Mouse (Mus musculus): Measurements from ENCODE around the gene Nsf. TPM values are rescaled to one million over a fixed set of nuclear protein-coding genes. Genes with fewer than 3 reads are reported as not detected.

The Nsf gene
- polyA plus RNA-seq, 1 experiment, result 37.5 TPM

DNA sequence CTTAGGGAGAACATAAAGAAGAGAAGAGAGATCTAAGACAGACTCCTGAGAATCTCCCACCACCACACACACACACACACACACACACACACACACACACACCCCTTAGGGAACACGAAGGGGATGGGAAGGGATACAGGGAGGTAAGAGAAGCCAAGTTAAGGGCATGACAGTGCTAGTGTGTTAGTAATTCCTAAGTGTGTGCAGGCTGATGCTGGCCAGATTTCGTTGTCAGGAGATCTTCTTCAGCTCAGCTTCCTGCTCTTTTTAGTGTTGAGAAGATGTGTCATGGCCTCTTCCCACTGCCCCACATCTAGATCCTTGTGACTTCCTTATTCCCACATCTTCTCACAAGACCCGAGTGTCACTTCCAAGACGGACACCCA lies 52.3 kb downstream of the Nsf start:
- no peak overlapping the region for H3K27ac ChIP-seq (ENCODE audit: insufficient read depth, low read length)
- no peak overlapping the region for H3K4me3 ChIP-seq (ENCODE audit: insufficient read depth, low read length)
- TF ChIP-seq POLR2A (IDR thresholded peaks at IDR 0.05; ENCODE audit: low read depth, low read length) (no peak), CTCF (IDR thresholded peaks at IDR 0.05; ENCODE audit: borderline replicate concordance, insufficient read depth, low read length) (no peak)
- H3K4me1 ChIP-seq (ENCODE audit: control insufficient read depth, insufficient read depth, low read length), result peaks cover 6% of the 10 kb centered on the region

DNA sequence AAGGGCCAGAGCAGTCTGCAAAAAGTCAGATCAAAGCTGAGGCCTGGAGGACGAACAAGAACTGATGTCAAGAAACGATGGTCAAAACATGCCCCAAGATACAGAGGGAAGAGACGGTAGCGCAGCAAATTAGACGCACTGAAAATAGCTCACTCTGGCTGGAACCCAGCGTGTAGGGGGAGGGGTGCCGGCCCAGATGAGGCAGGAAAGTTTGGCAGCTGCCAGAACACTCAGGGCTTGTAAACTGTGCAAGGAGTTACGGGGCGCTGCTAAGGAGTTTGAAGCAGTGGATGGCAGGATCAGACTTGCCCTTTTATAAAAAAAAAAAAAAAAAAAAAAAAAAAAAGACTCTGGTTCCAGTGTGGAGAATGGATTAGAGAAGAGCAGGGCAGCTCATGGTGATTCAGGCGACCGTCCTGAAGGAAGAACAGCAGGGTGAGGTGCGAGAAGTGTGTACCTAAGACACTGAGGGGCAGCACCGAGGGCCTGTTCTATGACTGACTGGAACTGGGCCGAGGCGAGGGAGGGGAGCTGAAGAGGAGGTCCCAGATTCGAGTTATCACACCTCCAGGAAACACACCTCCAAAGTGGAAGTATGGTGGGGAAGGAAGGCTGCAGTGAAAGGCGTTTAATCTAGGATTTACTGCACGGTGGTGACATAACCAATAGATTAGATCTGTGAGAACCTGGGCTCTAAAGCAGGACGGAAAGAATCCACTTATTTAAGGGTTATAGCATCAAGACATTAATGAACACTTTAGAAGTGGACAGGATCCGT lies 52.9 kb downstream of the Nsf start:
- no peak overlapping the region for H3K4me3 ChIP-seq (ENCODE audit: insufficient read depth, low read length)
- no peak overlapping the region for H3K27ac ChIP-seq (ENCODE audit: insufficient read depth, low read length)
- peaks cover 6% of the 10 kb centered on the region for H3K4me1 ChIP-seq (ENCODE audit: control insufficient read depth, insufficient read depth, low read length)
- TF ChIP-seq CTCF (IDR thresholded peaks at IDR 0.05; ENCODE audit: borderline replicate concordance, insufficient read depth, low read length) (no peak), POLR2A (IDR thresholded peaks at IDR 0.05; ENCODE audit: low read depth, low read length) (no peak)

DNA sequence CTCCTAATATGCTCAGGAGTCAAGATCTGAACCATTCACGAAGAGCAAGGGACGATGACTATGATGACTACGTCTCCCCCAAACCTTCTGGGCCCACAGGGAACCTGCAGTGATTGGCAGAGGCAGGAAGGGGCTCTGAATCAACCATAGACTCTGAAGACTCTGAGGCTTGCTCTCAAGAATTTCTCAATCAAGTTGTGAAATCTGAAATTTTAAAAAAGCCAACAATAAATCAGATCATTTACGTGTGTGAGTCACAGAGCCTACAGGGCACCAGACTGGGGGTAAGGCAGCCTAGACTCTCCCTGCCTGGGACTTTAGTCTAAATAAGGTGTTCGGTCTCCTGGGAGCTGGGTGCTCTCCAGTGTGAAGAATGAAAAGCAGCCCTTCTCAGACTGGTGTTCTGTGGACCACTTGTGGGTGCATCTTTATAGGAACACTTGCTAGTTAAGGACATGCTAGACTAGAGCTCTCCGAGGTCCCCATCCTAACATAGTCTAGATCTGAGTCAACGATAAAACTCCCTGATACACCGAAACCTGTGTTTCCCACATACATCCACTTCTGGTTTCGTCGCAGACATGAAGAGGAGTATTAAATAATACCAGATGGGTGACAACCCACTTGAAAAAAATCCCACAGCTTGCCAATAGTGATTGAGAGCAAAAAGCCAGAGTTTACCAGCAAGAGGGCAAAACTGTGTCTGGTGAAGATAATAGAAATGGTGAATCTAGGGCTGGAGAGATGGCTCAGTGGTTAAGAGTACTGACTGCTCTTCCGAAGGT lies 56.7 kb downstream of the Nsf start:
- TF ChIP-seq POLR2A (IDR thresholded peaks at IDR 0.05; ENCODE audit: low read depth, low read length) (no peak), CTCF (IDR thresholded peaks at IDR 0.05; ENCODE audit: borderline replicate concordance, insufficient read depth, low read length) (no peak)
- H3K4me3 ChIP-seq (ENCODE audit: insufficient read depth, low read length), result no peak overlapping the region

DNA sequence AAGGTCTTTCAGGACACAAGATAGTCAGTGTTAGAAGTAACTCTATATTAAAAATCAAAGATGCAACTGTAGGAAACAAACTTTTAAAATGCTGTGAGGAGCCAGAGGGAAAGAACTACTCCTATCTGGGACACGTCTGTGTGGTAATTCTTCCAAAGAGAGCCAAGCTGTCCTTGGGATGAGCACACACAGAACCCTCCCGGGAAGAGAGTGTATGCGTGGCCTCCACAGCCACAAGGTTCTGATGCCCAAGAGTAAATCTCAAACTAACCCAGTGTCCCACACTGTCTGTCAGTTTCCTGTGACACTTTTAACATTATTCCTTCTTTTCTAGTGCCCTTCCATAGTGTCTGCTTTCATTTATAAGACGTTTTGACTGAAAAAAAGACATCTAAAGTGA lies 57.8 kb downstream of the Nsf start:
- Histone ChIP-seq H3K4me3 (ENCODE audit: insufficient read depth, low read length) (no peak overlapping the region), H3K4me1 (ENCODE audit: control insufficient read depth, insufficient read depth, low read length) (peaks cover 3% of the 10 kb centered on the region), H3K27ac (ENCODE audit: insufficient read depth, low read length) (no peak overlapping the region)
- TF ChIP-seq POLR2A (IDR thresholded peaks at IDR 0.05; ENCODE audit: low read depth, low read length) (no peak), CTCF (IDR thresholded peaks at IDR 0.05; ENCODE audit: borderline replicate concordance, insufficient read depth, low read length) (no peak)

More for the DNA sequence above, 56.7 kb downstream of the Nsf start:
- H3K4me1 ChIP-seq (ENCODE audit: control insufficient read depth, insufficient read depth, low read length), result peaks cover 3% of the 10 kb centered on the region
- peak overlapping the region; percentile 79 for H3K27ac ChIP-seq (ENCODE audit: insufficient read depth, low read length)

DNA sequence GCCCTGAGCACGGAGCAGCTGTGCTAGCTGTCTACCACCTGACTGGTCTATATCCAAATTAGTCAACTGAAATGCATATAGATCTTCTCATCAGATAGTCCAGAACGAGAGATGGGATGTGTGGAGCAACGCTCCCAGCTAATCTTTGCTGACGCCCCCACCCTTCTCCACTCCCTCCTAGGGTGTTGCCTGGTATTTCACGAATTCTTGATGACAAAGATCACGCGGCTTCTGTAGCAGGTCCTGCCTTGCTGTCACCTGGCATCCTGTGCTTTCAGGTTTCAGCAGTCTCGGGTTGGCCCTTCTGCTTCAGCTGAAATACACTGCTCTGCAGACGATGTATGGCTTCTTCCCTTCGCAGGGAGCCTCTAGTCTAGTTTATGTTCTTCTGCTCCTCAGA lies 61.0 kb downstream of the Nsf start:
- TF ChIP-seq CTCF (IDR thresholded peaks at IDR 0.05; ENCODE audit: borderline replicate concordance, insufficient read depth, low read length), result no peak
- no peak for TF ChIP-seq POLR2A (IDR thresholded peaks at IDR 0.05; ENCODE audit: low read depth, low read length)
- Histone ChIP-seq H3K4me1 (ENCODE audit: control insufficient read depth, insufficient read depth, low read length) (peaks cover 3% of the 10 kb centered on the region; the same call in 1 of the 2 replicates), H3K27ac (ENCODE audit: insufficient read depth, low read length) (no peak overlapping the region), H3K4me3 (ENCODE audit: insufficient read depth, low read length) (no peak overlapping the region)

DNA sequence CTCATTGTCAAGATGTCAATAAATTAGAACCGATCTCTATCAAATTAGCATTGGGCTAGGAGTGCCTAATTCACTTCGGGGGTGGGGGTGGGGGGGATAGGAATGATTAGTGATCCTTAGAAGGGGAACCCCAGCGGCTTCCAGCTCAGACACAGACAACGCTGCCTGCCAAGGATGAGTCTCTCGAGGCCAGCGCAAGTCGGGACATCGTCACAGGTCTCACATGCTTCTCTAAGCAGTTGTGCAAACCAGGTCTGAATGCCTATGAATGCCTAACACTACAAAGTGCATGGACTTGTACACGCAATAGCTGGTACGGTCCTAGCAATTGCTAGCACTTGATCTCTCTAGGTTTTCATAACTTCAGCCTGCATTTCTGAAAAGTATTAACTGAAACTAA lies 62.1 kb downstream of the Nsf start:
- Histone ChIP-seq H3K4me1 (ENCODE audit: control insufficient read depth, insufficient read depth, low read length) (no peaks in the 10 kb centered on the region; the same call in 1 of the 2 replicates), H3K27ac (ENCODE audit: insufficient read depth, low read length) (no peak overlapping the region), H3K4me3 (ENCODE audit: insufficient read depth, low read length) (no peak overlapping the region)
- TF ChIP-seq POLR2A (IDR thresholded peaks at IDR 0.05; ENCODE audit: low read depth, low read length) (no peak), CTCF (IDR thresholded peaks at IDR 0.05; ENCODE audit: borderline replicate concordance, insufficient read depth, low read length) (no peak)

DNA sequence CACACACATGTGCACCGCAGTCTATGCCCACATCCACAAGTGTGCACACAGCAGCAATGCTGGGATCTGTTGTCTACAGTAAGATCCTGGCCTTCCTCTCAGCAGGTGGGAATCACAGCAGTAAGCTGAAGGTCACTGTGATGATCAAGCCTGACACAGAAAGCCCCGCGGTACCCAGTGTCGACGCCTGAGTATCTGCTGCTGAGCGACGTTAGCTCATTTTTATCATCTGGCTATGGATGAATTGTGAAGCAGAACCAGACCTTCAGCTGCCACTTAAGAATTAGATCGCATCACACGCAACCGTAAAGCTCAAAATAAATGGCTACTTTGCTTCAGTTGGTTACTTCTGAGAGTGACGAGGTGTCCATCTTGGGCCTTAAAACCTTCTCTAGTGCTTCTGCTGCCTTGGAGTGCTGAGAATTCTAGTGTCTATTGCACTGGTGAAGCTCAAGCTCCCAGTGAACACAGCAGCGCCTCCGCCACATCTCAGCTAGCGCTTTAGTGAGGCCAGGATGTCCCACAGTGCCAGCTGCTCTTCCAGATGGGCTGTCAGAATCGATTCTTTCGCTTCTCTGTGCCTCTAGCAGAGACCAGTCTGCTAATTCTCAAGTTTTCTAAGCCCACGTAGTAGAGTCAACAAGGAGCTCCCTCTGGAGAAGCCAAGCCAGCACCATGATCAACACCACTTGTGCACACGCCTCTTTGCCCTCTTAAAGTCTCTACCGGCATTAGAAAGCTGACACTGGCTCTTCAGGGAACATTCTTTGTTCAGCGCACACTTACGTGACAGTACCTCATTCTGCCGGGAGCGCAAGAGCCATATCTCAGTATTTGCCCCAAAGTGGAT lies 63.3 kb downstream of the Nsf start:
- no peaks in the 10 kb centered on the region for H3K4me1 ChIP-seq (ENCODE audit: control insufficient read depth, insufficient read depth, low read length)
- no peak for TF ChIP-seq CTCF (IDR thresholded peaks at IDR 0.05; ENCODE audit: borderline replicate concordance, insufficient read depth, low read length)
- TF ChIP-seq POLR2A (IDR thresholded peaks at IDR 0.05; ENCODE audit: low read depth, low read length), result no peak
- no peak overlapping the region for H3K4me3 ChIP-seq (ENCODE audit: insufficient read depth, low read length)
- no peak overlapping the region for H3K27ac ChIP-seq (ENCODE audit: insufficient read depth, low read length)

DNA sequence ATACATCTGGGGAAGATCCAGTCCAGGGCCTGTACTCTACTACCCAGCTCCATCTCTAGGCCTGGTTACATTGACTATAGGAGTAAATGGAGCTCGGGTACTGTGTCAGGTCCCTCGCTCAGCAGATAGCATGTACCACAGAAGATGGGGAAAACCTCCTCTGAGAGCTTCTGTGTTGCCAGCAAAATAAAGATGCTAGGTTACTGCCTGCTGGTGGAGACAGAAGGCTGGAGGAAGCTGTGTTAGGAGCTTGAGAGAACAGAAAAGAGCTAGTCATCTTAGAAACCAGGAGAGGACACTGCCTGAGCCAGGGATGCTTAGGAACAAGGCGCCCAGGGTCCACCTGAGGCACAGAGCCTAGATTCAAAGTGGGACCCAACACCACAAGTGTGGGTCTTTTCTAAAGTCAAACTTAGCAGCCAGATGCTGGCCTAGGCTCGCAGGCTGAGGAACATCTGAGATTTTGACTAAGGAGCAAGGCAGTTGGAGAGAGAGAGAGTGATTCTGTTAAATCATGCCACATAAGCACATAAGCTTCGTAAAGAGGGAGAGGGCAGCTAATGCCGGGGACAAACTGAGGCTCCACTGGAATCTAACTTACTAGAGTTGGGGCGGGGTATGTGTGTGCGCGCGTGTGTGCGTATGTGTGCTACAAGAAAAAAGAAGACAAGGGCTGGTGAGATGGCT lies 66.0 kb downstream of the Nsf start:
- no peaks in the 10 kb centered on the region for H3K4me1 ChIP-seq (ENCODE audit: control insufficient read depth, insufficient read depth, low read length)
- no peak overlapping the region for H3K27ac ChIP-seq (ENCODE audit: insufficient read depth, low read length)
- TF ChIP-seq CTCF (IDR thresholded peaks at IDR 0.05; ENCODE audit: borderline replicate concordance, insufficient read depth, low read length) (no peak), POLR2A (IDR thresholded peaks at IDR 0.05; ENCODE audit: low read depth, low read length) (no peak)
- H3K4me3 ChIP-seq (ENCODE audit: insufficient read depth, low read length), result no peak overlapping the region

Measured in embryonic fibroblast, embryonic 13.5 days (primary cell).